Comparison of ENCODE assay signal across 8 mouse cellular contexts in genomic region chr11:117792281-117792888, GRCm38 (mm10). TPM values are rescaled to one million over a fixed set of nuclear protein-coding genes. Genes with fewer than 3 reads are reported as not detected.
A peak's percentile ranks its signal among the peaks of the same experiment; 100 is the strongest.
DNase-seq lines count a peak whose midpoint lies in the region; ATAC-seq and TF ChIP-seq lines count a peak whose summit lies in the region.

No protein-coding gene starts in this region.

- peak overlapping the region; percentile 90 for H3K27ac ChIP-seq in intestine, embryonic 16.5 days (ENCODE audit: low read length)
- H3K27ac ChIP-seq in liver, postnatal 0 days (ENCODE audit: low read depth) = peak overlapping the region; percentile 56
- H3K27ac ChIP-seq in left cerebral cortex, adult 2 months = no peak overlapping the region

- H3K9me3 ChIP-seq in intestine, embryonic 16.5 days (ENCODE audit: control insufficient read depth, low read length) = no peaks in the 10 kb centered on the region
- no peaks in the 10 kb centered on the region for H3K9me3 ChIP-seq in liver, postnatal 0 days (ENCODE audit: low read length)

- peak; percentile 80 for ATAC-seq in intestine, embryonic 16.5 days
- ATAC-seq in liver, postnatal 0 days = peak; percentile 83

- TF ChIP-seq CTCF in liver, postnatal 0 days (IDR thresholded peaks at IDR 0.05; ENCODE audit: low read depth) = peak; percentile 4; the same call in 1 of the 2 replicates
- no peak for TF ChIP-seq CTCF in left cerebral cortex, adult 2 months (IDR thresholded peaks at IDR 0.05)

- peak overlapping the region; percentile 65 for H3K9ac ChIP-seq in intestine, embryonic 16.5 days (ENCODE audit: low read depth, low read length)
- H3K9ac ChIP-seq in liver, postnatal 0 days (replicated peaks) = peak overlapping the region; percentile 27; the same call in 1 of the 2 replicates

- peak; percentile 96 for DNase-seq in heart, adult 11 months
- no peak for DNase-seq in heart, postnatal 25 days (ENCODE audit: low spot score)
- DNase-seq in c-Kit-negative CD71-positive TER-119-positive erythroid progenitor cells, embryonic 14.5 days (ENCODE audit: low read depth, low spot score) = peak; percentile 94
- DNase-seq in liver, postnatal 0 days = peak; percentile 93
- DNase-seq in spleen, adult 12 weeks (ENCODE audit: low spot score) = peak; percentile 75
- DNase-seq in cerebellum, postnatal 36 days = no peak
- DNase-seq in left cerebral cortex, adult 2 months (ENCODE audit: extremely low spot score in 1 of 2, low spot score in 2 of 2) = no peak

- H3K4me3 ChIP-seq in intestine, embryonic 16.5 days (ENCODE audit: low read length) = peak overlapping the region; percentile 42
- peak overlapping the region; percentile 7 for H3K4me3 ChIP-seq in liver, postnatal 0 days (ENCODE audit: low read depth, low read length)
- H3K4me3 ChIP-seq in left cerebral cortex, adult 2 months = no peak overlapping the region

- H3K27me3 ChIP-seq in intestine, embryonic 16.5 days (replicated peaks; ENCODE audit: control insufficient read depth, insufficient read depth, low read length) = no peaks in the 10 kb centered on the region
- H3K27me3 ChIP-seq in liver, postnatal 0 days (ENCODE audit: insufficient read depth, low read length) = no peaks in the 10 kb centered on the region

- WGBS in intestine, embryonic 16.5 days = 10% methylated on average over 22 of the region's 22 CpGs
- 3% methylated on average over 22 of the region's 22 CpGs for WGBS in liver, postnatal 0 days (ENCODE audit: insufficient replicate concordance)

- no peak for TF ChIP-seq EP300 in liver, postnatal 0 days (IDR thresholded peaks at IDR 0.05; ENCODE audit: low read depth)

- peak overlapping the region; percentile 68 for H3K4me2 ChIP-seq in intestine, embryonic 16.5 days (ENCODE audit: low read depth, low read length)
- H3K4me2 ChIP-seq in liver, postnatal 0 days (ENCODE audit: low read depth, low read length) = peak overlapping the region; percentile 63

- H3K36me3 ChIP-seq in intestine, embryonic 16.5 days (ENCODE audit: control insufficient read depth, insufficient read depth, low read length) = no peaks in the 10 kb centered on the region
- H3K36me3 ChIP-seq in liver, postnatal 0 days (replicated peaks; ENCODE audit: insufficient read depth, low read length) = peaks cover 10% of the 10 kb centered on the region

- H3K4me1 ChIP-seq in intestine, embryonic 16.5 days (ENCODE audit: control insufficient read depth, insufficient read depth, low read length) = peaks cover 12% of the 10 kb centered on the region
- H3K4me1 ChIP-seq in liver, postnatal 0 days (ENCODE audit: insufficient read depth) = peaks cover 43% of the 10 kb centered on the region

- intact Hi-C loops in heart, postnatal 25 days (cut with DNase I) = no loop called here
- intact Hi-C loops in left cerebral cortex, adult 2 months (cut with DNase I) = no loop called here

RNA-seq across cellular contexts. Expression of gene 6030468B19Rik, which starts 5.1 kb away (rescaled TPM):
- total RNA-seq in heart, postnatal 25 days (2021) = not detected
- polyA plus RNA-seq in intestine, embryonic 16.5 days (2015; fragmentation: Nextera tagmentation; extraction: Ambion mirVana) = 0.81 and 1.6 TPM in 2 replicates
- polyA plus RNA-seq in liver, postnatal 0 days (2015; fragmentation: Nextera tagmentation; extraction: Ambion mirVana) = 32.7 and 33.8 TPM in 2 replicates
- not detected for total RNA-seq in left cerebral cortex, adult 2 months (2021)

RNA-seq across cellular contexts. Expression of gene Tmc6, which starts 10.4 kb away (rescaled TPM):
- total RNA-seq in heart, postnatal 25 days (2021) = 10 to 100 TPM; 14.4 to 18.8 TPM
- polyA plus RNA-seq in intestine, embryonic 16.5 days (2015; fragmentation: Nextera tagmentation; extraction: Ambion mirVana) = 37.5 and 39.8 TPM in 2 replicates
- 19.0 and 20.2 TPM in 2 replicates for polyA plus RNA-seq in liver, postnatal 0 days (2015; fragmentation: Nextera tagmentation; extraction: Ambion mirVana)
- 1 to 10 TPM; 7.8 to 9.3 TPM for total RNA-seq in left cerebral cortex, adult 2 months (2021)

RNA-seq across cellular contexts. Expression of gene Tmc8, which starts 10.5 kb away (rescaled TPM):
- 1 to 10 TPM; 2.9 to 3.4 TPM for total RNA-seq in heart, postnatal 25 days (2021)
- polyA plus RNA-seq in intestine, embryonic 16.5 days (2015; fragmentation: Nextera tagmentation; extraction: Ambion mirVana) = 14.5 and 17.4 TPM in 2 replicates
- polyA plus RNA-seq in liver, postnatal 0 days (2015; fragmentation: Nextera tagmentation; extraction: Ambion mirVana) = 6.3 and 6.8 TPM in 2 replicates
- 1 to 10 TPM in 1 of 2 experiments, under 1 TPM in 1; 0.88 to 1.3 TPM for total RNA-seq in left cerebral cortex, adult 2 months (2021)

RNA-seq across cellular contexts. Expression of gene Gm20708, which starts 17.1 kb away (rescaled TPM):
- 1 to 10 TPM in 1 of 2 experiments, under 1 TPM in 1; 0.36 to 1.2 TPM for total RNA-seq in heart, postnatal 25 days (2021)
- polyA plus RNA-seq in intestine, embryonic 16.5 days (2015; fragmentation: Nextera tagmentation; extraction: Ambion mirVana) = 0.20 and 0.29 TPM in 2 replicates
- polyA plus RNA-seq in liver, postnatal 0 days (2015; fragmentation: Nextera tagmentation; extraction: Ambion mirVana) = 0.33 and 0.48 TPM in 2 replicates
- 1 to 10 TPM; 2.3 to 4.6 TPM for total RNA-seq in left cerebral cortex, adult 2 months (2021)

RNA-seq across cellular contexts. Expression of gene Syngr2, which starts 17.1 kb away (rescaled TPM):
- total RNA-seq in heart, postnatal 25 days (2021) = 100 to 1,000 TPM; 109 to 113 TPM
- polyA plus RNA-seq in intestine, embryonic 16.5 days (2015; fragmentation: Nextera tagmentation; extraction: Ambion mirVana) = 170 and 173 TPM in 2 replicates
- 60.6 and 62.2 TPM in 2 replicates for polyA plus RNA-seq in liver, postnatal 0 days (2015; fragmentation: Nextera tagmentation; extraction: Ambion mirVana)
- 10 to 100 TPM in 1 of 2 experiments, 1 to 10 TPM in 1; 8.7 to 11.1 TPM for total RNA-seq in left cerebral cortex, adult 2 months (2021)

Comparison
In these comparisons a context has a peak if more than half of its experiments do, and no peak if none do; other contexts are left out.
1. DNase-seq: peak in heart, adult 11 months (single experiment), c-Kit-negative CD71-positive TER-119-positive erythroid progenitor cells, embryonic 14.5 days (single experiment), liver, postnatal 0 days (single experiment) and spleen, adult 12 weeks (single experiment); none in heart, postnatal 25 days (single experiment), cerebellum, postnatal 36 days (0 of 2) and left cerebral cortex, adult 2 months (0 of 2).